Mouse (Mus musculus) left cerebral cortex, postnatal 25 days (tissue): ENCODE data around the gene Lypd6b. TPM values are rescaled to one million over a fixed set of nuclear protein-coding genes. Genes with fewer than 3 reads are reported as not detected.

ENCODE experiments used
- DNase-seq, 2 experiments: peaks; one replicate each; pipeline ENCODE4 v3.0.0; 2022; ENCODE audit warnings: low spot score in 2 of 2, mixed read lengths in 1 of 2
- intact Hi-C: fragments of 180-260 bp; cut with DNase I; formaldehyde crosslinking; loops from one replicate; pipeline ENCODE4 v1.15.1; 2025
- total RNA-seq, 2 experiments: library from RNA; stranded (reverse); gene quantifications; 2 replicates each; pipeline ENCODE4 v1.2.3; 2021

Lypd6b gene
- total RNA-seq, 2 experiments from 2014 or later: 8.1 to 8.6 TPM

- DNase-seq: peak; percentile 58 to 63
- intact Hi-C loops: loop anchor here (1.0 to 10.0 kb wide), 2 partner anchors 420 to 508 kb away; no protein-coding TSS in a partner anchor
These were observed 23.0 kb upstream of the Lypd6b start for GRCm38 (mm10) chr2:49764331-49764946.

DNA sequence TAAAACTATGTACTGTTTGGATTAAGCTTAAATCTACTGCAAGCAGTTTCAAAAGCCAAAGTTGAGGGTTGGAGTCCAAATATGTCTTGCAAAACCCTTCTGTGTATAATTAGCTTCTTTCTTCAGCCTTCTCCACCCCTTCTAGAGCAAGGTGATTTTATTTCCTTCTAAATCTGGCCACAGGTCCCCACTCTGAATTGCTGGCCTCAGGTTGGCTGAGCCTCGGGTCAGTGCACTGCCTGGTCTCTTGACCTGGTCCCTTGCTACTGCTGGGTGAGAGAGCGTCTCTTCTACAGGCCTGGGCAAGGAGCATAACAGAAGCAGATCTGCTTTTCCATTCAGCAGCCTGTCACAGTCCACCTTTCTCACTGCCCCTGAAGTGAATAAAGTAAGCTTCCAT is 18.6 kb upstream of the Lypd6b start:
- no peak for DNase-seq
- intact Hi-C loops: loop anchor here (10.0 kb wide), 1 partner anchor 416 kb away; no protein-coding TSS in a partner anchor

GRCm38 (mm10) chr2:49770440-49770839 is 17.0 kb upstream of the Lypd6b start:
- intact Hi-C loops: no loop called here

GRCm38 (mm10) chr2:49771172-49771571 is 16.3 kb upstream of the Lypd6b start:
- intact Hi-C loops: no loop called here
- DNase-seq: no peak

More at GRCm38 (mm10) chr2:49770440-49770839, 17.0 kb upstream of the Lypd6b start:
- no peak for DNase-seq

GRCm38 (mm10) chr2:49773194-49773931 is 14.1 kb upstream of the Lypd6b start:
- intact Hi-C loops: no loop called here
- no peak for DNase-seq

GRCm38 (mm10) chr2:49774180-49774579 is 13.3 kb upstream of the Lypd6b start:
- no peak for DNase-seq
- intact Hi-C loops: no loop called here

DNA sequence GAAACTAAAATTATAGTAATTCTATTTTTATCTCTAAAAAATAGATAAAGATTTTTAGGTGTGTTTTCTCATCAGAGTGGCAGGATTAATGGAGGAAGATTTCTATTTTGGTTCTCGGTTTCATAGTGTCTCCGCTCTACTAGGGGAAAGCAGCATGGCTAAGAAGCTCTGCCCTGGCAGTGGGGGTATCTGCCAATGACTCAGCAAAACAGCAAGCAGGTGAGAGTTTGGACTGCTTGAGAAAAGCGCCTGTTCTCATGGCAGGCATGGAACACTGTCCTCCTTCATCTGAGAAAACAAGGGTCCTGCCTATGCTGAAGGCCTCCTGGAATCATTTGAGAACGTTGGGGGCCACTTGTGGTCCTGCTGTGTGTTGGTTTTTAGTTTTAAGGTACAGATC is 12.3 kb upstream of the Lypd6b start:
- intact Hi-C loops: no loop called here
- no peak for DNase-seq

DNA sequence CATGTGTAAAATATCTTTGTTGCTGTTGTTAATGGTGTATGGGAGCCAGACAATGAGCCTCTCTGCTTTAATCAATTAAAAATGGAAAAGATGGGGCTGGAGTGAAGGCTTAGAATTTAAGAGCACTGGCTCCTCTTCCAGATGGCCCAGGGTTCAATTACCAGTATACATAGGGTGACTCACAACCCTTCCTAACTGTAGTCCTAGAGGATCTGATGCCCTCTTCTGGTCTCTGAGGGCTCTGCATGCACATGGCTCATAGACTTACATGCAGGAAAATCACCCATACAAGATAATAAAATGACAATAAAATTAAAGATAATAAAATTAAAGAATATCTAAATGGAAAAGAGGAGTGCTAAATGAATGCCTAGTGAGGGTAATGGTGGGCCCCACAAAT is 11.8 kb upstream of the Lypd6b start:
- DNase-seq: no peak
- intact Hi-C loops: no loop called here

DNA sequence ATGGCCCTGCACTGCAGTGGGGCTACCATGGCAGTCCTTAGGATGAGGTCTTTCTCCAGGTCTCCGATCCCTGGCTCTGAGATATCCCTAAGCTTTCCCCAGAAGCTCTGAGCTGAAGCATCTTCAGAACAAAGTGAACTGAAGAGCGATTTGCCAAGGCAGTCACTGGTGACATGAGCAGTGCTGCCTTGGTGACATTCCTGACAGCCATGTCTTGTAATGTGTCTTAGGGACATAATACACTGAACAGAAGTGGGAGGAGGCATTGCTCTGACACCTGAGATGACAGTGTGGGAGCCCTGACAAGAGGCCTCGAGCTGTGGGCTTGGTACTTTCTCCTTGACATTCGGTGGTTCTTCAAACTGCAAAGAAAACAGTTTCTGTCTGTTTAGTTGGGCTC is 11.1 kb upstream of the Lypd6b start:
- intact Hi-C loops: no loop called here
- no peak for DNase-seq

- DNase-seq: no peak
- intact Hi-C loops: loop anchor here (5.0 kb wide), 1 partner anchor 279 kb away; the partner anchor contains the start of gene Lypd6
These were observed 547 bp downstream of the Lypd6b start for GRCm38 (mm10) chr2:49788051-49788418.

- DNase-seq: no peak
- intact Hi-C loops: loop anchor here (5.0 kb wide), 1 partner anchor 279 kb away; the partner anchor contains the start of gene Lypd6
These were observed 1.2 kb downstream of the Lypd6b start for GRCm38 (mm10) chr2:49788643-49789042.

- intact Hi-C loops: loop anchor here (5.0 kb wide), 1 partner anchor 278 kb away; the partner anchor contains the start of gene Lypd6
- DNase-seq: no peak
These were observed 1.6 kb downstream of the Lypd6b start for GRCm38 (mm10) chr2:49789078-49789477.

GRCm38 (mm10) chr2:49789504-49789903 is 2.0 kb downstream of the Lypd6b start:
- intact Hi-C loops: loop anchor here (5.0 kb wide), 1 partner anchor 278 kb away; the partner anchor contains the start of gene Lypd6
- no peak for DNase-seq

DNA sequence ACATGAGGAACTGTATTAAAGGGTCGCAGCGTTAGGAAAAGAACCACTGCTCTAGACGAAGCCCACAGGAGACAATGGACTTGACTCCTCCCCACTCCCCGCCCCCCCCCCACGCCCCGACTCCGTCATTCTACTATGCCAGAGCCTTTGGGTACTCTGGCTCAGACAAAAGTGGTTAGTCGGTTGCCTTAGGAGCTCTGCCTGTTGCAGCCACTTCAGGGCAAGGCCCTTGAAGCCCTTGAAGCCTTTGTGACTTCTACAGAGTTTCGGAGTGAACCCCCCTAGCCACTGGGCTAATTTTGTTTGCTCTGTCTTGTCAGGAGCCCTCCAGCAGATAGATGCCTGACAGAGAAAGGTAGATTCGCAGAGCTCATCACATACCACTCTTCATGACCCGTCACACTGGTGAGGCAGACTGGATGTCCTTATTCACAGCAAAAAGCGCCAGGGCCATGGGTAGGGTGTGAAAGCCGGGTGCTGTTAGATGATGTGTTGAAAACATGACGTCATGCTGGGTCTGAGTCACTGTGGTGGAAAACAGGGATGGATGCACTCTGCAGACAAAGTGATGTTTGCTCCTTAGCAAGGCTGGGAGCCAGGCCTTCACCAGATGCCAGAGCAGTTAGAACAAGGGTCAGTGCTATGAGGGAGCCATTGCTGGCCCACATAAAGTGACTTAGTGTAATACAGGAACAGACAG is 10.1 kb downstream of the Lypd6b start:
- intact Hi-C loops: no loop called here
- DNase-seq: no peak

DNA sequence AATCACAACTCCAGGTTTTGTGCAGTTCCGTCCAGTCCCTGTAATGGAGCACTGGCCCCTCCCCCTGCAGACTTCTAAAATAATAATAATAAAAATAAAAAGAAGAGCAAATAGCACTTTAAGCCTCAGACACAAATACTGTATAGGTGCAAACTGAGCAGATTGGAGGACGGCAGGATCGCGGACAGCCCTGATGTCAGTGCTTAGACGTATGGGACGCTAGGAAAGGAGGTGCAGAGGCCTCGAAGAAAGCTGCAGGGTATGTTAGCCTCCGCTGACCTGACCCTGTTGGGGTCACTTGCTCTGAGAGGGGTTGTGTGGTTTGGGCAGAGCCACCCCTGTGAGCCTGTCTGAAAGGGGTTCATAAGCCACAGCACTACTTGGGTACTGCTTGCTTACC is 17.0 kb downstream of the Lypd6b start:
- DNase-seq: no peak
- intact Hi-C loops: no loop called here

DNA sequence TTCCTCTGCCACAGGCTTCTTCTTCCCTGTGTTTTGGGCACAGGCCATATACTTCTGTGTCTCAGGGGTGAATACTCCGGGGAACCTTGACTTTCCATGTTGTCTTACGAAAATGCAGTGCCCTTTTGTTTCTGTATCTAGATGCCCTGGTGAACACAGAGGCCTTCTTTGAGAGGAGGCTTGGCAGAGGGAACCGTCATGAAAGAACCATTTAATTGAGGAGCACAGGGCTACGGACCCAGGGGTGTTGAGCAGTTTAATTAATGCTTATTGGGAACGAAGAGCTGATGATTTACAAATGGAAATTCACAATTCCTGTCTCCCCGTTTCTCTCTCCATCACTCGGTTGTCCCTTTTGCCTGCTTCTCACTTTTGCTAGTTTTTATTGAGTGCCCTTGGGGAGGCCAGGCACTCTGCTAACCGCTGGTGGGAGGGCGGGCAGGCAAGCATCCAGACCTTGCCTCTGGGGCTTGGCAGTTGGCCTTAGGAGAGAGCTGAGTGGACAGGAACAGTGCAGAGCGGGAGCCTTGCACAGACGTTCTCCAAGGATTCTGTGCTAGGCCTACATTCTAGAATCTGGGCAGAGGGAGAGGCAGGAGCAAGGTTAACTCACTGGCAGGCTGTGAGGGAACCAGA is 18.4 kb downstream of the Lypd6b start:
- DNase-seq: peak in 1 of 2 experiments; percentile 35
- intact Hi-C loops: no loop called here

GRCm38 (mm10) chr2:49809496-49809895 is 22.0 kb downstream of the Lypd6b start:
- no peak for DNase-seq

DNA sequence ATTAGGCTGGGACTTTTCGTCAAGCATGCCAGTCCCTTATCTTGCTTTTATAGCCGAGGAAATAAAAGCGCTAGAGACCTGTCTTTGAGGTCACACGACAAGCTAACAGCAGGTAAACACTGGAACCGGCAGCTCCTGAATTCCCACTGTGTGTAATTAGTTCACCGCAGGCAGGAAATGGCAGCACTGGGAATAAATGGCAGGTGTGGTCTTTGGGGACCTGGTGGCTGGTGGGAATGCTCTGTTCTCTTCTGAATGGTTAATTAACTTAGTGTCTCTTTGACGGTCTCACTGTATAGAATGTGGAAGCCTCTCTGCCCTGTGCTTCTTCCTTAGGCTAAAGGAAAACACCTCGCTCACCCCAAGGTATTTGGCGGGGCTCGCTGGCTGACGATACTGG is 23.9 kb downstream of the Lypd6b start:
- no peak for DNase-seq
- intact Hi-C loops: no loop called here

More at GRCm38 (mm10) chr2:49809496-49809895, 22.0 kb downstream of the Lypd6b start:
- intact Hi-C loops: no loop called here

DNA sequence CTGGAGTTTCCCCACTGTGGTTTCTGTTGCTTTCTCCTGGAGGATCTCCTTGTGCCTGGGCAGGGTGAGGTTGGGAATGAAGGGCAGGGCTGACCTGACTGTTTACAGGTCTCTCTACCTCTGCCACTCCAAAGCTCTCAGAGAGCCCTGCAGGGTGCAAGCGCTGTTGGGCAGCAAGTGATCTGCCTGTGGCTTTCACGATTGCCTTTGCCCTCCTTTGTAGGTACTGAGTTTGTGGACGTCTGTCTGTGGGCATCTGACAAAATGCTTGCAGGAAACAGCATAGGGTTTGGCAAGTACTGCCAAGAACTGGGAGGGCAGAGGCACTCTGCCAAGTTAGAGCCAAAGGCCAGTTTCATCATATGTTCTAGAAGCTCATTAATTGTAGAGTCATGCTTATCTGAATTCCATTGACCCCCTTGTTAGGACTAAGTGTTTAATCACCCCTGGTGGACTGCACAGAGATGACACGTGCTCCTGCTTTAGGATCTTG is 24.4 kb downstream of the Lypd6b start:
- no peak for DNase-seq
- intact Hi-C loops: no loop called here

GRCm38 (mm10) chr2:49813151-49813550 is 25.7 kb downstream of the Lypd6b start:
- intact Hi-C loops: no loop called here
- DNase-seq: no peak
